Mouse (Mus musculus) bone marrow macrophage, adult 2 months (primary cell): ENCODE results near the gene Inpp5a. TPM values are rescaled to one million over a fixed set of nuclear protein-coding genes. Genes with fewer than 3 reads are reported as not detected.

Source experiments
- H3K27ac ChIP-seq: 2 replicates; pipeline ENCODE4 v1.5.1; 2012; ENCODE audit warnings: low read depth, low read length; ENCODE audit not compliant: insufficient read depth
- H3K4me1 ChIP-seq: 2 replicates; pipeline ENCODE4 v1.6.1; 2012; ENCODE audit warnings: low read length; ENCODE audit not compliant: control insufficient read depth, insufficient read depth
- H3K4me3 ChIP-seq: 2 replicates; pipeline ENCODE4 v1.5.1; 2012; ENCODE audit warnings: mild to moderate bottlenecking, low read length, moderate library complexity; ENCODE audit not compliant: insufficient read depth
- CTCF ChIP-seq: IDR thresholded peaks from 2 replicates; pipeline ENCODE4 v1.5.1; 2012; ENCODE audit warnings: low read depth, mild to moderate bottlenecking, low read length, moderate library complexity
- POLR2A ChIP-seq: IDR thresholded peaks from 2 replicates; pipeline ENCODE4 v1.6.1; 2012; ENCODE audit warnings: mild to moderate bottlenecking, low read depth, low read length, borderline replicate concordance
- polyA plus RNA-seq: library from polyadenylated mRNA; stranded (reverse); fragments of >200 nt; gene quantifications from 2 replicates; pipeline ENCODE4 v1.2.4, GENCODE M21; 2012; ENCODE audit not compliant: missing spikeins, insufficient read depth, insufficient read length

The Inpp5a gene
- polyA plus RNA-seq, 1 experiment = 16.2 TPM

- Histone ChIP-seq H3K4me3 (no peak overlapping the region), H3K27ac (no peak overlapping the region), H3K4me1 (peaks cover 18% of the 10 kb centered on the region)
- TF ChIP-seq POLR2A (no peak), CTCF (no peak)
Observed at GRCm38 (mm10) chr7:139384916-139385530, 3.9 kb upstream of the Inpp5a start.

GRCm38 (mm10) chr7:139386933-139387690 lies 1.8 kb upstream of the Inpp5a start:
- H3K4me1 ChIP-seq = peaks cover 23% of the 10 kb centered on the region
- H3K4me3 ChIP-seq = no peak overlapping the region

GRCm38 (mm10) chr7:139387921-139388669 lies 814 bp upstream of the Inpp5a start:
- peak; percentile 29; the same call in 1 of the 2 replicates for TF ChIP-seq POLR2A
- TF ChIP-seq CTCF = no peak
- Histone ChIP-seq H3K4me1 (peaks cover 23% of the 10 kb centered on the region), H3K4me3 (peak overlapping the region; percentile 79), H3K27ac (peak overlapping the region; percentile 98)

More at GRCm38 (mm10) chr7:139386933-139387690, 1.8 kb upstream of the Inpp5a start:
- H3K27ac ChIP-seq = no peak overlapping the region
- TF ChIP-seq POLR2A = no peak
- no peak for TF ChIP-seq CTCF

GRCm38 (mm10) chr7:139389213-139389761 lies 378 bp downstream of the Inpp5a start:
- Histone ChIP-seq H3K27ac (no peak overlapping the region), H3K4me1 (peaks cover 23% of the 10 kb centered on the region), H3K4me3 (peak overlapping the region; percentile 67)
- TF ChIP-seq CTCF (no peak), POLR2A (no peak)

- no peak for TF ChIP-seq POLR2A
- no peak for TF ChIP-seq CTCF
- Histone ChIP-seq H3K27ac (no peak overlapping the region), H3K4me3 (no peak overlapping the region; the same call in 1 of the 2 replicates), H3K4me1 (peaks cover 23% of the 10 kb centered on the region)
Observed at GRCm38 (mm10) chr7:139390380-139390779, 1.5 kb downstream of the Inpp5a start.

- H3K4me3 ChIP-seq = no peak overlapping the region
- TF ChIP-seq POLR2A (no peak), CTCF (no peak)
- no peak overlapping the region for H3K27ac ChIP-seq
- H3K4me1 ChIP-seq = peaks cover 23% of the 10 kb centered on the region
Observed at GRCm38 (mm10) chr7:139390926-139391325, 2.0 kb downstream of the Inpp5a start.

GRCm38 (mm10) chr7:139391691-139392090 lies 2.8 kb downstream of the Inpp5a start:
- Histone ChIP-seq H3K4me3 (no peak overlapping the region), H3K27ac (no peak overlapping the region), H3K4me1 (peaks cover 23% of the 10 kb centered on the region)
- TF ChIP-seq POLR2A = no peak
- TF ChIP-seq CTCF = no peak

GRCm38 (mm10) chr7:139392106-139392505 lies 3.2 kb downstream of the Inpp5a start:
- Histone ChIP-seq H3K4me3 (no peak overlapping the region), H3K4me1 (peaks cover 20% of the 10 kb centered on the region), H3K27ac (no peak overlapping the region)
- TF ChIP-seq POLR2A (no peak), CTCF (no peak)

GRCm38 (mm10) chr7:139392691-139393235 lies 3.9 kb downstream of the Inpp5a start:
- H3K27ac ChIP-seq = no peak overlapping the region
- TF ChIP-seq POLR2A = no peak
- no peak for TF ChIP-seq CTCF
- peaks cover 17% of the 10 kb centered on the region for H3K4me1 ChIP-seq
- no peak overlapping the region for H3K4me3 ChIP-seq
